Mouse (Mus musculus): ENCODE measurements at regions not wholly inside any gene's neighbourhood (a gene's known extent, or its start where the extent isn't known, plus 50 kb on each side); places are given as distances from the start of the nearest gene placed in this dataset.

- Histone ChIP-seq H3K27ac (ENCODE audit: low read depth, low read length) (no peak overlapping the region), H3K9ac (ENCODE audit: low read depth, low read length) (no peak overlapping the region), H3K36me3 (ENCODE audit: control insufficient read depth, insufficient read depth, low read length) (no peaks in the 10 kb centered on the region), H3K9me3 (ENCODE audit: control insufficient read depth, low read length) (no peaks in the 10 kb centered on the region), H3K27me3 (replicated peaks; ENCODE audit: control insufficient read depth, insufficient read depth, low read length) (no peaks in the 10 kb centered on the region), H3K4me1 (ENCODE audit: control insufficient read depth, insufficient read depth, low read depth, low read length) (no peaks in the 10 kb centered on the region), H3K4me3 (ENCODE audit: low read length) (no peak overlapping the region), H3K4me2 (ENCODE audit: low read length) (no peak overlapping the region)
- no peak for ATAC-seq
These were observed 466.8 kb downstream of the Pcdh7 start for GRCm38 (mm10) chr5:58184616-58185015.

DNA sequence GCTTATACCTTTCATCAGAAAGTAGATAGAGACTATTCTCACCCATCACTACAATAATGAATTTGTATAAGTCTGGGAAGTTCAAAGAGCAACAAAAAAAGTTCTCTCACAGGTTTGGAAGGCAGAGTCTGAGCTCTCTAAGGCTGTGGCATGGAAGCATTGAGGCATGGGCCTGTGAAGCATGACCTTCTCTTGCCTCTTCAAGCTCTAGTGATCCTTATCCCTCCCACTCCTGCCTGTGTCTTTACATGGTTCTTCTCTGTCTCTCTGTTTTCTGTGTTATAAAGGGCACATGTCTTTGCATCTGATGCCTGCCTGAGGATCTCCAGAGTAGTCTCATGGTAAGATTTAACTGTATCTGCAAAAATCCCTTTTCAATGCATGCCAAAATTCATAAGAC, 489.8 kb downstream of the Pcdh7 start:
- H3K9me3 ChIP-seq (ENCODE audit: control insufficient read depth, low read length) = no peaks in the 10 kb centered on the region
- no peaks in the 10 kb centered on the region for H3K27me3 ChIP-seq (replicated peaks; ENCODE audit: control insufficient read depth, insufficient read depth, low read length)
- no peak for ATAC-seq
- no peak overlapping the region for H3K27ac ChIP-seq (ENCODE audit: low read depth, low read length)
- no peak overlapping the region for H3K4me3 ChIP-seq (ENCODE audit: low read length)
- no peaks in the 10 kb centered on the region for H3K4me1 ChIP-seq (ENCODE audit: control insufficient read depth, insufficient read depth, low read depth, low read length)
- H3K4me2 ChIP-seq (ENCODE audit: low read length) = no peak overlapping the region
- no peaks in the 10 kb centered on the region for H3K36me3 ChIP-seq (ENCODE audit: control insufficient read depth, insufficient read depth, low read length)
- no peak overlapping the region for H3K9ac ChIP-seq (ENCODE audit: low read depth, low read length)

- no peaks in the 10 kb centered on the region for H3K27me3 ChIP-seq (replicated peaks; ENCODE audit: control insufficient read depth, insufficient read depth, low read length)
- H3K36me3 ChIP-seq (ENCODE audit: control insufficient read depth, insufficient read depth, low read length) = no peaks in the 10 kb centered on the region
- ATAC-seq = no peak
- H3K27ac ChIP-seq (ENCODE audit: low read depth, low read length) = no peak overlapping the region
- H3K9me3 ChIP-seq (ENCODE audit: control insufficient read depth, low read length) = no peaks in the 10 kb centered on the region
- WGBS = 90% methylated on average over 4 of the region's 4 CpGs
- no peak overlapping the region for H3K9ac ChIP-seq (ENCODE audit: low read depth, low read length)
- no peaks in the 10 kb centered on the region for H3K4me1 ChIP-seq (ENCODE audit: control insufficient read depth, insufficient read depth, low read depth, low read length)
- H3K4me3 ChIP-seq (ENCODE audit: low read length) = no peak overlapping the region
- H3K4me2 ChIP-seq (ENCODE audit: low read length) = no peak overlapping the region
These were observed 509.4 kb downstream of the Pcdh7 start for GRCm38 (mm10) chr5:58227137-58227536.

DNA sequence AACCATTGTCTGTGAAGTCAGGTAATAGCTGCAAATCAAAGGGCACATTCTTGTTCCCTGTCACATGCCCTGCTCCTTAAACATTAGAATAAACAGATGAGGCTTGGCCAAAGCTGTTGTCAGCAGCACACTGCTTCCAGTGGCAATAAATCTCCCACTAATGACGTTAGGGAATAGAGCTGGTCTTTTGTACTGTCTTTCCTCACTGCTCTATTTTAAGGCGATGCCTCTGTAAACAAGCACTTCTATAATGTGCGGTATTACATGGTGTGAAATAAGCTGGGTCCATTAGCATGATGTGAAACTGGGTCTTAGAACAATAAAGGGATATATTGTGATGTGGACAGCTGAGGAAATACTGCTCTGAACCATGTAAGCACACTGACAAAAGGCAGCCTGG, 511.0 kb downstream of the Pcdh7 start:
- Histone ChIP-seq H3K36me3 (ENCODE audit: control insufficient read depth, insufficient read depth, low read length) (no peaks in the 10 kb centered on the region), H3K27me3 (replicated peaks; ENCODE audit: control insufficient read depth, insufficient read depth, low read length) (no peaks in the 10 kb centered on the region), H3K4me1 (ENCODE audit: control insufficient read depth, insufficient read depth, low read depth, low read length) (no peaks in the 10 kb centered on the region), H3K9ac (ENCODE audit: low read depth, low read length) (no peak overlapping the region), H3K9me3 (ENCODE audit: control insufficient read depth, low read length) (peaks cover 2% of the 10 kb centered on the region; the same call in 1 of the 2 replicates), H3K4me3 (ENCODE audit: low read length) (no peak overlapping the region), H3K4me2 (ENCODE audit: low read length) (no peak overlapping the region), H3K27ac (ENCODE audit: low read depth, low read length) (no peak overlapping the region)
- WGBS = 34% methylated on average over 3 of the region's 3 CpGs
- ATAC-seq = peak; percentile 48; the same call in 1 of the 2 replicates
